Mouse (Mus musculus): ENCODE data around the gene Vwa7.
"Not testable (repeated sequence)": the region's sequence is repeated elsewhere in the genome, so short reads cannot be mapped to it uniquely, and the experiment has no call there.

The Vwa7 gene

GRCm38 (mm10) chr17:35000717-35001451, 15.5 kb upstream of the Vwa7 start, which contains the start of gene Vars:
Vars (plus strand) TSS chr17:35000987.
- peak; percentile 93 for DNase-seq (ENCODE audit: low spot score)

DNA sequence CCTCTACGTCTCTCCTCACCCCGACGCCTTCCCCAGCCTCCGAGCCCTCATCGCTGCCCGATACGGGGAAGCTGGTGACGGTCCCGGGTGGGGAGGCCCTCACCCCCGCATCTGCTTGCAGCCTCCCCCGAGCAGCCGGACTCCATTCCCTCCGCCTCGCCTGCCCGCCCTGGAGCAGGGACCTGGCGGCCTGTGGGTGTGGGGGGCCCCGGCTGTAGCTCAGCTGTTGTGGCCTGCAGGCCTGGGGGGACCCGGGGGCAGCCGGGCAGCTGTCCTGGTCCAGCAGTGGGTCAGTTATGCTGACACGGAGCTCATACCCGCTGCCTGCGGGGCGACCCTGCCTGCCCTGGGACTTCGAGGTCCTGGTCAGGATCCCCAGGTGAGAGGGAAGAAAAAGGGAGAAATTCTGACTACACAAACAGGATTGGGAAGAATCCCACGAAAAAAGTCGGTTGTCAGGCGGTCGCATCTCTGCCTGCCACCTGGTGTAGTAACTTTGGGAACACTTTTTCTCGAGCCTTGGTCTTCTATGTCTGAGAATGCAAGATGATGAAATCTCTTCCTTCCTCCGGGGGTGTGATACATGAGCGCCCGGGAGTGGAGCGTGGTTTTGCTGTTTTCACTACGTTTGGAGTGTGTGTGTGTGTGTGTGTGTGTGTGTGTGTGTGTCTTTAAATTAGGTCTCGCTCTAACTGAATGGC, 14.8 kb upstream of the Vwa7 start:
- DNase-seq (ENCODE audit: low spot score), result peak; percentile 22

DNA sequence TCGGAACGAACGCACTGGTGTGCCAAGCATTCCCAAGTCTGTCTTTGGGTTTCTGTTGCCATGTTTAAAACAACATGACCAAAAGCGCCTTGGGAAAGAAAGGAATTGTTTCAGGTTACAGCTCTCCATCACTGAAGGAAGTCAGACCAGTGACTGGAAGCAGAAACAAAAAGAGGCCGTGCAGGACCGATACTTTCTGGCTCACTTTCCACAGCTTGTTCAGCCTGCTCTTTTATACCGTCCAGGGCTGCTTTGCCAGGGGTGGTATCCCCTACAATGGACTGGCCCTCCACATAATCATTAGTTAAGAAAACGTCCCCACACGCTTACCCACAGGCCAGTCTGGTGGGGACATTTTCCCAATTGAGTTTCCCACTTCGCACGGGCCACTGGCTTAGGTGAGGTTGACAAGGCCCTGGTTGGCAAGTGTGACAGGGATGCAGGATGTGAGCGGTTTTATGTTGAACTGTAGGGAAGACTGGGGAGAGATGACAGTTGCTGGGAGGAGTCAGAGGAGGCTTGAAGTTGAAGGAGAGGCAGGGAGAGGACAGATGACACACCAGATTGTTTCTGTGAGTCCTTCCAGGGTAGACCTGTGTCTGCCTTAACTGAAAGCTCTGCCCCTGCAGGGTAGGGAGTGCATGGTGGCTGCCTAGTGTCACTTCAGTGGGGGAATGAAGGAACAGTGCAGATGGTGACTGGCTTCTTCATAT, 14.1 kb upstream of the Vwa7 start:
- DNase-seq (ENCODE audit: low spot score), result no peak

DNA sequence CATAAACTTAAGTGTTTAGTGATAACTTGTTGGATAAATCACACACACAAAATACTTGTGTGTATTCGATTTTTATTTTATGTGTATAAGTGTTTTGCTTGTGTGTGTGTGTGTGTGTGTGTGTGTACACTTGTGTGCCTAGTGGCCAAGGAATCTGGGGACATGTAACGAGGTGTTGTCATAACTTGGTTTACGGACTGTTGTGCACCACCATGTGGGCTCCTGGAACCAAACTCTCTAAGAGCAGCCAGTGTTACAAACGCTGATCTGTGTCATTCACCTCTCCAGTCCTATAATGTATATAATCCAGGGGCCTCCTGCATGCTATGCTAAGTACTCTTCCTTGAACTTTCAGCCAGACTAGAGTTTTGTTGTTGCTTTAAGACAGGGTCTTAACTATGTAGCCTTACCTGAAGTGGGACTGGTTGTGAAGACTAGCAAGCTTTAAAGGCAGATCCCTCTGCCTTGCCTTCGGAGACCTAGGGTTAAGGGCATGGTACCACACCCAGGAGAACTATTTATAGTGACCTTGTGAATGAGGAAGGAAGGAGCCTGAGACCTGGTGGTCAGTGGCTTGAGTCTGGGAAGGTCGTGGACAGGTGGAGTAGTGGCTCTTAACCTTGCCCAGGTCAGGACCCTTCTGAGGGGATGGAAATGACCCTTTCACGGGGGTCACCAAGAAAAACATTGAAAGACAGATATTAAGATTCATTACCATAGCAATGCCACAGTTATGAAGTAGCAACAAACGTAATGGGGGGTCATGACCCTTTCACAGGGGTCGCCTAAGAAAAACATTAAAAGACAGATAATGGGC, 13.1 kb upstream of the Vwa7 start:
- DNase-seq (ENCODE audit: low spot score), result no peak

- no peak for DNase-seq (ENCODE audit: low spot score)
Measured at GRCm38 (mm10) chr17:35004075-35004717, 12.2 kb upstream of the Vwa7 start.

DNA sequence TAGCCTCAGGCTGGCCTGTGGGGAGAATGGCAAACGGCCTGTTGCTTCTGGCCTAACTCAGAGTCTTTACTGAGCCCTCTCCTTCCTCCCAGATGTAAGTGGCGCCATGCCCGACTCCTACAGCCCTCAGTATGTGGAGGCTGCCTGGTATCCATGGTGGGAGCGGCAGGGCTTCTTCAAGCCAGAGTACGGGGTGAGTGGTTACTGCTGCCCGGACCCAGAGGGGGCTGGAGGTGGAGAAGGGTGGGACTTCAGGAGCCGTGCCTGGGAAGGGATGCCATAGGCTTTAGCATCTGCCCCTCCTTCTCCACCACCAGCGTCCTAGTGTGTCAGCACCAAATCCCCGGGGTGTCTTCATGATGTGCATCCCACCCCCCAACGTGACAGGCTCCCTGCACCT, 11.2 kb upstream of the Vwa7 start:
- DNase-seq (ENCODE audit: low spot score), result no peak

GRCm38 (mm10) chr17:35005902-35006301, 10.5 kb upstream of the Vwa7 start:
- DNase-seq (ENCODE audit: low spot score), result not testable (repeated sequence)

DNA sequence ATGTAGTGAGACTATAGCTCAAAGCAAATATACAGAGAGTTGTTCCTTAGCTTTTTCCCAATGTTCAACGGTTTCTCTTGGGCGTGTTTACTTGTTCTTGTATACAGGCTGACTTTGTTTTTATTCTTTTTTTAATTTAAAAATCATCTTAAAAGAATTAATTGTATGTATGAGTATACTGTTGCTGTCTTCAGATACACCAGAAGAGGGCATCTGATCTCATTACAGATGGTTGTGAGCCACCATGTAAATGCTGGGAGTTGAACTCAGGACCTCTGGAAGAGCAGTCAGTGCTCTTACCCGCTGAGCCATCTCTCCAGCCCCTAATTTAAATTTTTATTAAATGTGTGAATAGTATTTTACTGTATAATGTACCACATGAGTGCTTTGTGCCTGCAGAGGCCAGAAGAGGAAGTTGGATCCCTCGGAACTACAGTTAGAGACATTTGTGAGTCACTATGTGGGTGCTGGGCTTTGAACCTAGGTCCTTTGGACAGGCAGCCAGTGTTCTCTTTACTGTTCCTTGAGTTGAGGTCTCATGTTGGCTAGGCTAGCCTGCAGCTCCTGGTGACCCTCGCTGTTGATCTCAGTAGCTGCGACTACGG, 8.9 kb upstream of the Vwa7 start:
- DNase-seq (ENCODE audit: low spot score), result no peak

DNA sequence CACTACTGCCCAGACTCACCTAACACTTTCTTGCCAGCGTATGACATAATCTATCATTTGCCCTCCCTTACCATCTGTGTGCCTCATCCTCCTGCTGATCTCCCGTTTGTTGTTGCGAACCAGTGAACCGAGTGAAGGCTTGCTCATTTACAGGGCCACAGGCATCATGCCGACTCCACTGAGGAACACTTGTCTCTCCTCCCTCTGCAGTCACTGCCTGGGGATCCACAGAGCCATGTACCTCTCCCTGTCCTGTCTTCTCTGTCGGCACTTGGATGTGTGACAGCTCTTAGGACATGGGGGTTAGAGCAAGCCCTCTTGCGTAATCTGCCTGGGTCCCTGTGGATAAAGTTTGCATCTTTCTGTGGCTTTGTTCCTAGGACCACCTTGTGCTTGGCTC, 6.8 kb upstream of the Vwa7 start:
- no peak for DNase-seq (ENCODE audit: low spot score)

- DNase-seq (ENCODE audit: low spot score), result no peak
Measured at GRCm38 (mm10) chr17:35011440-35011839, 4.9 kb upstream of the Vwa7 start.

- DNase-seq (ENCODE audit: low spot score), result no peak
Measured at GRCm38 (mm10) chr17:35012430-35012829, 3.9 kb upstream of the Vwa7 start.

- DNase-seq (ENCODE audit: low spot score), result no peak
Measured at GRCm38 (mm10) chr17:35013221-35013620, 3.2 kb upstream of the Vwa7 start.

DNA sequence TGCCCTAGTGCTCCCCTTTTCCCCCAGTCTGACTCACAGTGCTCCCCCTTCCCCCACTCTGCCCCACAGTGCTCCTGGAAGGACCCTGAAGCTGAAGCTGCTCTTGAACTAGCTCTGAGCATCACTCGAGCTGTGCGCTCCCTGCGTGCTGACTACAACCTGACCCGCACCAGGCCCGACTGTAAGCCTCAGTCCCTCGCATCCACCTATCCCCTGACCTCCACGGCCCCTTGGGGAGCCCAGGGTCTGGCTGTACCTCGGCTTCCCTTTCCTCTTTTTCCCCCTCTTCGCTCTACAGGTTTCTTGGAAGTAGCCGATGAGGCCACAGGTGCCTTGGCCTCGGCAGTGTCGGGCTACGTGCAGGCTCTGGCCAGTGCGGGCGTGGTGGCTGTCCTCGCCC, 1.1 kb upstream of the Vwa7 start:
- DNase-seq (ENCODE audit: low spot score), result no peak

DNA sequence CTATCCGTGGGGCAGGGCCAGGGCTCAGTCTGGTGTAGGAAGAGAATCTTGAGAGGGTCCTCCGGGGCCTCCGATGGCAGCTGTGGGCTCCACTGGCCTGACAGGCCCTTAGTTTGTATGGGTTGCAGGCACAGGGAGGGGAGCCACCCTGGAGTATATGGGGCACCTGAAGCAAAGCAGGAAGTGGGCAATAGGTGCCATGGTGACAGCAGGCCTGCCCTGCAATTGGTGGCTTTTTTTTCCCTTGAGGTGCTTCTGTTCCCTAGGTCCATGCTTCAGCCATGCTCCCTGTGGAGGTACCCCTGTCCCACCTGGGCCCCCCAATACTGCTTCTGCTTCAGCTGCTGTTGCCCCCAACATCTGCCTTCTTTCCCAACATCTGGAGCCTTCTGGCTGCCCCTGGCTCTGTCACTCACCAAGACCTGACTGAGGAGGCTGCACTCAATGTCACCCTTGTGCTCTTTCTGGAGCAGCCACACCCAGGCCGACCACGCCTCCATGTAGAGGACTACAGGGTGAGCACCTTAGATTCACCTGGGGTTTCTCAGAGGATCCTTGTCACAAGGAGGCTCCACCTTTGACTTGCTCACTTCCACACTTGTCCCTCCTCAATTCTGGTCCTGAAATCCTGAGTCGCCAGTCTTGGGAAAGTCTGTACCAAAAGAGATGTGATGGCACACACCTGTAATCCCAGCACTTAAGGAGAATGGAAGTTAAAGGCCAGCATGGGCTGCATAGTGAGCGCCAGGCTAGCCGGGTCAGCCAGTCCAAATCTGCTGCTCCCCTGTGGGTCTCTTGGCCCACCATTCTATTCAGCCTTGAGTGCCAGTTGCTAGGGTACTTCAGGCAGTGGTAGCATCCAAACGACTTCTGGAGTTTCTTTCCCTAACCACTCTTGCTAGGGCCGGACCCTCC, 669 bp downstream of the Vwa7 start:
- DNase-seq (ENCODE audit: low spot score), result no peak

DNA sequence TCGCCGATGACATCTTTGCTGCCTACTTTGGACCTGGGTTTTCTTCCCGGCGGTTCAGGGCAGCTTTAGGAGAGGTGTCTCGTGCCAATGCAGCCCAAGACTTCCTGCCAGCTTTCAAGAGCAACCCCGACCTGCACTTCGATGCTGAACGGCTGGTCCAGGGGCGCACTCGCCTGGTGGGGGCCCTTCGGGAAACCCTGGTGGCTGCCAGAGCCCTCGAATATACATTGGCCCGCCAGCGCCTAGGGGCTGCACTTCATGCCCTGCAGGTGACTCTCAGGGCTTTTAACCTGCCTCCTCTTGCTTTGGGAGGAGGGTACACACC, 1.3 kb downstream of the Vwa7 start:
- no peak for DNase-seq (ENCODE audit: low spot score)

DNA sequence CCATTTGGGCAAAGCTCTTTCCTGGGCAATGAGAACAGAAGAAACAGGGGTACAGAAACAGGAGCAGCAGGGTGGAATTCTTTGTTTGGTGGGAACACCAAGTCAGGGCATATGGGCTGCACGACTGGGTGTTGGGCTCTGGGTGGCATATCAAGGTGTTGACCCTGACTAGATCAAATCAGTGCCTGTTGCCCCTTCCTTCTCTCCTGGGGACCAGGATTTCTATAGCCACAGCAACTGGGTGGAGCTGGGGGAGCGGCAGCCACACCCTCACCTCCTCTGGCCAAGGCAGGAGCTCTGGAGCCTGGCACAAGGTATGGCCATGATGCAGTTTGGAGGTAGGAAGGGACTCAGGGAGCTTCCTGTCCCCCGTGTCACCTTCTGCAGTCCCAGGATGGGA, 1.8 kb downstream of the Vwa7 start:
- no peak for DNase-seq (ENCODE audit: low spot score)

- no peak for DNase-seq (ENCODE audit: low spot score)
Measured at GRCm38 (mm10) chr17:35019894-35020293, 3.5 kb downstream of the Vwa7 start.

DNA sequence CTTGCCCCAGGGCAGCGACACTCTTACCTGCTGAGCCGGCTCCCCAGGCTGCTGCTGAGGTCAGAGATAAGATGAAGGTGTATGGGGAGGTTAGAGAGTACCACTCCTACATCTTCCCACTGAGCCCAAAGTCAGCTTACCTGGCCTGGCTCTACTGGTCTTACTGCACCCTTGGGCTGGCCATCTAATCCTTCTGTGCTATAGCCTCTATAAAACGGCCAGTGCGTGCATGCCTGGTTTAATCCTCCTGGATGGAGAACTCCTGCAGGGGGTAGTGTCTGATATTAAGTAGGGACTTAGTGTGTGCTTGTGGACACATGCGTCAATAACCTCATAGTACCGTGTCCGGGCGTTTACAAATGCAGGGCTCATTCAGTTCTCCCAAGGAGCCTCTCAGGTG, 4.2 kb downstream of the Vwa7 start:
- DNase-seq (ENCODE audit: low spot score), result no peak

DNA sequence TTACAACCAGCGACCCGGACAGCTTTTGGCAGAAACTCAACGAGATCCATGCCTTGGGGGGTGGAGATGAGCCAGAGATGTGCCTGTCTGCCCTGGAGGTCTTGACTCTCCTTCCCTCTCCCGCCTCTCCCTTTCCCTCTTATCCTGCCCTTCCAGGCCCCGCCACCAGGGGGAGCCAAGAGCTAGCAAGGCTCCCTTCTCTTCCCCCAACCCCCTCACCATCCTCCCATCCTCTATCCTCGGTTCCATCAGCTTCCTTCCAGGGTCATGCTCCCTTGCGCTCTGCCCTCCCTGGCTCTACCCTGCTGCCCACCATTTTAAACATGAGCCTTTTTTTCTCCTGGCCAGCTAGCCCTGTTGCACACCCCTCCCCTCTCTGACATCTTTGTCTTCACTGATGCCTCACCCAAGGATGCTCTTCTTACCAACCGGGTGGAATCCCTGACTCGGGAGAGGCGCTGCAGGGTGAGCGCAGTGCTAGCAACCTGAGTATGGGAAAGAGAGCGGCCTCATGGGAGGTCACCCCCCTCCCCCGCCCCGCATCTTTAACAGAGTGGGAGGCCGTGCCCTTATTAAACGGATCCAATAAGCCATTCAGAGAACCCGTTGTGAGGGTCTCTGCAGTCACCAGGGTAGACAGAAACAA, 4.9 kb downstream of the Vwa7 start:
- peak; percentile 95 for DNase-seq (ENCODE audit: low spot score)

Measured in retina, embryonic 14.5 days (tissue).